Mouse (Mus musculus): Measurements from ENCODE around the gene Rad9b. TPM values are rescaled to one million over a fixed set of nuclear protein-coding genes. Genes with fewer than 3 reads are reported as not detected.

Gene Rad9b
- polyA plus RNA-seq (2014; fragmentation: Illumina TruSeq; extraction: RNeasy Lipid Tissue Mini Kit (QIAGEN cat#74804); ENCODE audit: low read depth, low replicate concordance) = 9.1 TPM

DNA sequence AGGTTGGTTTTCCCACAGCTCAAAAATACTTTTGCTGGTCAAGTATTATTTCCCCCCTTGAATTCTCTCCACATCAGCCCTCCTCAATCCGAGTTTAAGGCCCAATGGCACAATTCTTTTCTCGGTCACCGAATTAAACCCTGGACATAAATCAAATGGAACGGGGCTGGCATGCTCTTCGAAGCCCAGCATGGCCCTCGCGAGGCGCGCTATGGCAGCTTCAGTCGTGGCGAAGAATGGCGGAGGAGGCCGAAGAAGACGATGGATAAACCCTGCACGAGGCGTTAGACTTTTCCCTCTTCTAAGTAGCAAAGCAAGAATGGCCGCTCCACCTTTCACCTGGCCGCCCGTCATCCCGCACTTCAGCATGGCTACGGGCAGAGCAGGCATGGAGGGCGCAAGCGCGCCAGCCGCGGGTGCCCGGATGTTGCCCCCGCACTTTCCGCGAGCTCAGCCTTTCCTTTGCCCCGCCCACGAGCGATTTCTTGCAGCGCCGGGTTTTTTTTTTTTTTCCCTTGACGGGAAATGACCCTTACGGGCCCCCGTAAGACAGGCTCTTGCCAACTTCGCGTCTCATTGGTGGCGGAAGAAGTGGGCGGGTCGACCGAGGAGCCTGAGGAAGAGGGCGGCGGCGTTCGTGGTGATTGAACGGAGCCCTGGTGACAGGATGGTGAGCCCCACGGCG lies at the start of gene Rad9b, which contains the start of gene Vps29:
Gene Rad9b, minus strand, starts transcription at position 427 of the 685 bp plus-strand sequence.
Gene Vps29, plus strand, starts transcription at position 563 of the 685 bp plus-strand sequence.

DNA sequence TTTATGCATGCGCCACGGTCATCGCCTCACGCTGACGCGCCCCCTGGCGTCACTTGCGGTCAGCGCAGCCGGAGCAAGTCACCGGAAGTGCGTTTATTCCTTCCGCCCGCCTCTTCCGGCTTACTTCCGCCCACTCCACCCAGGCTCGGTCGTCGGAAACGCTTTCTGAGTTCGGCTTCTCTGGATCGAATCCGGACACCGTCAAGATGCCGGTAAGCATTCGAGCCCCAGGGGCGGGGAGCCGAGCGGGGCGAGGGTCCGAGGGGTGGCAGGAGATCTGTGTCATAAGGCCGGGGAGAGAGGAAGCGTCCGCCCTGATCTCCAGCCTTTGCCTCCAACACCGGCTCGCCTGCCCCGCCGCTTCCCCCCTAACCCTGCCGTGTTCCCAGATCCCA lies 37.8 kb upstream of the Rad9b start, which contains the start of gene Arpc3:
Gene Arpc3, plus strand, starts transcription at position 93 of the 395 bp plus-strand sequence.

GRCm38 (mm10) chr5:122372192-122372769 lies 18.2 kb upstream of the Rad9b start, which contains the start of gene Fam216a:
Fam216a (minus strand) TSS chr5:122372364.

GRCm38 (mm10) chr5:122371591-122372191 lies 17.7 kb upstream of the Rad9b start, which contains the start of gene Gpn3:
Gpn3 (plus strand) TSS chr5:122371876.

DNA sequence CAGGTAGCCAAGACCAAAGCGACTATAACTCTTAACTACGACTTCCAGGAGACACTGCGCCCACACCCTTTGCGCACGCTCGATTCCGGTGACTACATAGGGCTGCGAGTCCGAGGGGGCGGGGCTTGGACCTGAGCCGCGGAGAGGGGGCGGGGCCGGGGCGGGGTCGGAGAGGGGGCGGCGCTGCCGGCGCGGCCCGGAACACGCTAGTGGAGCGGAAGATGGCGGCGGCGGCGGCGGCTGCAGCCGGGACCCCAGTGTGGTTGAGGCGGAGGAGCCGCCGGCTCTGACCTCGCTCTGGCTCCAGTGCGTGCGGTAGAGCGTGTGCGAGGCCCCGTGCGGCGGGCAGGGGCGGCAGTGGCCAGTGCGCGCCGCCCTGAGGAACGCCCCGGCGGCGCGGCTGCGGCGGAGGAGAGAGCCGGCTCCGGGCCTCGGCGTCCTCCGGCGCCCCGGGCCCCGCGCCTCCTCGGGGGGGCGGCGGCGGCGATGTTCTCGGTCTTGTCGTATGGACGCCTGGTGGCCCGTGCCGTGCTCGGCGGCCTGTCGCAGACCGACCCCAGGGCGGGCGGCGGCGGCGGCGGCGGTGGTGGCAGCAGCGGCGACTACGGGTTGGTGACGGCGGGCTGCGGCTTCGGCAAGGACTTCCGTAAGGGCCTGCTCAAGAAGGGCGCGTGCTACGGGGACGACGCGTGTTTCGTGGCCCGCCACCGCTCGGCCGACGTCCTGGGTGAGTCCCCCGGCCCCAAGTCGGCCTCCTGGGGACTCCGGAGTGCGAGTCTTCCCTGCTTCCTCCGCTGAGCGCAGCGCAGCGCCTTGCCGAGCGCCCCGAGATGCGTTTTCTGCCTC lies 69.6 kb downstream of the Rad9b start, which contains the start of gene Pptc7:
Gene Pptc7, plus strand, starts transcription at position 183 of the 846 bp plus-strand sequence.

Other genes with a start within 250 kb of the Rad9b start
- gene Ccdc63, start 213.4 kb downstream of the Rad9b start, polyA plus RNA-seq (2014; fragmentation: Illumina TruSeq; extraction: RNeasy Lipid Tissue Mini Kit (QIAGEN cat#74804); ENCODE audit: low read depth, low replicate concordance) = not detected
- gene Ppp1cc, start 196.0 kb downstream of the Rad9b start, polyA plus RNA-seq (2014; fragmentation: Illumina TruSeq; extraction: RNeasy Lipid Tissue Mini Kit (QIAGEN cat#74804); ENCODE audit: low read depth, low replicate concordance) = 357 TPM
- gene Hvcn1, start 147.4 kb downstream of the Rad9b start, polyA plus RNA-seq (2014; fragmentation: Illumina TruSeq; extraction: RNeasy Lipid Tissue Mini Kit (QIAGEN cat#74804); ENCODE audit: low read depth, low replicate concordance) = 0.79 TPM
- gene Tctn1, start 89.8 kb downstream of the Rad9b start, polyA plus RNA-seq (2014; fragmentation: Illumina TruSeq; extraction: RNeasy Lipid Tissue Mini Kit (QIAGEN cat#74804); ENCODE audit: low read depth, low replicate concordance) = 2.3 TPM
- 52.6 TPM for gene Pptc7, start 69.9 kb downstream of the Rad9b start, polyA plus RNA-seq (2014; fragmentation: Illumina TruSeq; extraction: RNeasy Lipid Tissue Mini Kit (QIAGEN cat#74804); ENCODE audit: low read depth, low replicate concordance)
- gene Vps29, start 136 bp upstream of the Rad9b start, polyA plus RNA-seq (2014; fragmentation: Illumina TruSeq; extraction: RNeasy Lipid Tissue Mini Kit (QIAGEN cat#74804); ENCODE audit: low read depth, low replicate concordance) = 129 TPM
- 21.3 TPM for gene Gpn3, start 17.6 kb upstream of the Rad9b start, polyA plus RNA-seq (2014; fragmentation: Illumina TruSeq; extraction: RNeasy Lipid Tissue Mini Kit (QIAGEN cat#74804); ENCODE audit: low read depth, low replicate concordance)
- gene Fam216a, start 18.1 kb upstream of the Rad9b start, polyA plus RNA-seq (2014; fragmentation: Illumina TruSeq; extraction: RNeasy Lipid Tissue Mini Kit (QIAGEN cat#74804); ENCODE audit: low read depth, low replicate concordance) = 3.8 TPM
- 230 TPM for gene Arpc3, start 37.6 kb upstream of the Rad9b start, polyA plus RNA-seq (2014; fragmentation: Illumina TruSeq; extraction: RNeasy Lipid Tissue Mini Kit (QIAGEN cat#74804); ENCODE audit: low read depth, low replicate concordance)
- 6.6 TPM for gene Anapc7, start 67.5 kb upstream of the Rad9b start, polyA plus RNA-seq (2014; fragmentation: Illumina TruSeq; extraction: RNeasy Lipid Tissue Mini Kit (QIAGEN cat#74804); ENCODE audit: low read depth, low replicate concordance)
- gene Atp2a2, start 148.0 kb upstream of the Rad9b start, polyA plus RNA-seq (2014; fragmentation: Illumina TruSeq; extraction: RNeasy Lipid Tissue Mini Kit (QIAGEN cat#74804); ENCODE audit: low read depth, low replicate concordance) = 193 TPM